Mouse (Mus musculus) neural tube, embryonic 10.5 days (tissue): Measurements from ENCODE around the gene Zbtb43.
A peak's percentile ranks its signal among the peaks of the same experiment; 100 is the strongest.

ENCODE experiments used
- DNase-seq: peaks from one replicate; pipeline ENCODE4 v3.0.0-alpha.2; 2017; ENCODE audit warnings: low spot score; ENCODE audit errors: extremely low spot score

The Zbtb43 gene

GRCm38 (mm10) chr2:33430081-33430770 is 38.1 kb downstream of the Zbtb43 start:
- no peak for DNase-seq

- DNase-seq = no peak
Measured at GRCm38 (mm10) chr2:33429339-33429738, 39.0 kb downstream of the Zbtb43 start.

GRCm38 (mm10) chr2:33426640-33427398 is 41.5 kb downstream of the Zbtb43 start:
- no peak for DNase-seq

GRCm38 (mm10) chr2:33417454-33417853 is 50.9 kb downstream of the Zbtb43 start:
- no peak for DNase-seq

GRCm38 (mm10) chr2:33414019-33414418 is 54.3 kb downstream of the Zbtb43 start:
- no peak for DNase-seq

GRCm38 (mm10) chr2:33412111-33412510 is 56.2 kb downstream of the Zbtb43 start:
- DNase-seq = no peak

- DNase-seq = no peak
Measured at GRCm38 (mm10) chr2:33403511-33404003, 64.8 kb downstream of the Zbtb43 start.

GRCm38 (mm10) chr2:33402638-33403037 is 65.7 kb downstream of the Zbtb43 start:
- DNase-seq = no peak

- DNase-seq = peak; percentile 52
Measured at GRCm38 (mm10) chr2:33402236-33402635, 66.1 kb downstream of the Zbtb43 start.

- no peak for DNase-seq
Measured at GRCm38 (mm10) chr2:33401217-33401616, 67.1 kb downstream of the Zbtb43 start.

- DNase-seq = no peak
Measured at GRCm38 (mm10) chr2:33400541-33400940, 67.8 kb downstream of the Zbtb43 start.
